Mouse (Mus musculus) liver, embryonic 14.5 days (tissue): ENCODE data around the gene Ass1.

ENCODE experiments used
- CTCF ChIP-seq: IDR thresholded peaks from 2 replicates; pipeline ENCODE4 v1.5.1; 2016; ENCODE audit warnings: antibody characterized with exemption, low read depth, control low read depth
- EP300 ChIP-seq: IDR thresholded peaks from 2 replicates; pipeline ENCODE4 v1.6.1; 2016; ENCODE audit warnings: antibody characterized with exemption, low read depth

GRCm38 (mm10) chr2:31525778-31526177 is 55.8 kb downstream of the Ass1 start:
- TF ChIP-seq CTCF = no peak
- no peak for TF ChIP-seq EP300
